Mouse (Mus musculus): Measurements from ENCODE around the gene Rnf10. TPM values are rescaled to one million over a fixed set of nuclear protein-coding genes. Genes with fewer than 3 reads are reported as not detected.
A peak's percentile ranks its signal among the peaks of the same experiment; 100 is the strongest.

Gene Rnf10
- polyA plus RNA-seq, 1 experiment = 194 TPM

GRCm38 (mm10) chr5:115300035-115300744 is 27.5 kb upstream of the Rnf10 start:
- peaks cover 31% of the 10 kb centered on the region for H3K79me2 ChIP-seq (ENCODE audit: control insufficient read depth, insufficient read depth)
- H3ac ChIP-seq (ENCODE audit: control insufficient read depth, insufficient read length, low read depth) = peak overlapping the region; percentile 87
- peaks cover 21% of the 10 kb centered on the region for H3K79me3 ChIP-seq (ENCODE audit: low read depth)
- H3K4me3 ChIP-seq (ENCODE audit: insufficient read depth, poor library complexity, severe bottlenecking) = peak overlapping the region; percentile 76
- peak; percentile 3 for TF ChIP-seq CTCF (IDR thresholded peaks at IDR 0.05; ENCODE audit: control insufficient read depth, insufficient read depth, insufficient read length)
- TF ChIP-seq USF1 (IDR thresholded peaks at IDR 0.05; ENCODE audit: low read depth) = no peak
- no peak for TF ChIP-seq MYOG (IDR thresholded peaks at IDR 0.05; ENCODE audit: control insufficient read depth, extremely low read depth, insufficient read length)
- peaks cover 44% of the 10 kb centered on the region for H3K36me3 ChIP-seq (ENCODE audit: control insufficient read depth, insufficient read depth)
- H3K27me3 ChIP-seq (ENCODE audit: control insufficient read depth, insufficient read depth, insufficient read length) = no peaks in the 10 kb centered on the region

- H3K79me2 ChIP-seq (ENCODE audit: control insufficient read depth, insufficient read depth) = peaks cover 31% of the 10 kb centered on the region
- no peak overlapping the region for H3K4me3 ChIP-seq (ENCODE audit: insufficient read depth, poor library complexity, severe bottlenecking)
- H3K27me3 ChIP-seq (ENCODE audit: control insufficient read depth, insufficient read depth, insufficient read length) = no peaks in the 10 kb centered on the region
- H3K36me3 ChIP-seq (ENCODE audit: control insufficient read depth, insufficient read depth) = peaks cover 75% of the 10 kb centered on the region
- no peak for TF ChIP-seq MYOD1 (IDR thresholded peaks at IDR 0.05; ENCODE audit: control insufficient read depth, insufficient read length, low read depth)
- no peak for TF ChIP-seq USF1 (IDR thresholded peaks at IDR 0.05; ENCODE audit: low read depth)
- TF ChIP-seq FOSL1 (IDR thresholded peaks at IDR 0.05; ENCODE audit: insufficient read depth, low read length, poor library complexity, severe bottlenecking) = no peak
- no peak for TF ChIP-seq MAX (IDR thresholded peaks at IDR 0.05)
- TF ChIP-seq CEBPB (IDR thresholded peaks at IDR 0.05; ENCODE audit: low read depth) = no peak
- TF ChIP-seq MYOG (IDR thresholded peaks at IDR 0.05; ENCODE audit: control insufficient read depth, extremely low read depth, insufficient read length) = no peak
- no peak for TF ChIP-seq CTCF (IDR thresholded peaks at IDR 0.05; ENCODE audit: control insufficient read depth, insufficient read depth, insufficient read length)
- H3ac ChIP-seq (ENCODE audit: control insufficient read depth, insufficient read length, low read depth) = no peak overlapping the region
- peaks cover 21% of the 10 kb centered on the region for H3K79me3 ChIP-seq (ENCODE audit: low read depth)
Measured at GRCm38 (mm10) chr5:115296347-115296746, 23.6 kb upstream of the Rnf10 start.

- Histone ChIP-seq H3K4me3 (ENCODE audit: insufficient read depth, poor library complexity, severe bottlenecking) (no peak overlapping the region), H3K79me2 (ENCODE audit: control insufficient read depth, insufficient read depth) (peaks cover 16% of the 10 kb centered on the region), H3K36me3 (ENCODE audit: control insufficient read depth, insufficient read depth) (peaks cover 79% of the 10 kb centered on the region), H3K79me3 (ENCODE audit: low read depth) (peaks cover 11% of the 10 kb centered on the region), H3K27me3 (ENCODE audit: control insufficient read depth, insufficient read depth, insufficient read length) (no peaks in the 10 kb centered on the region), H3ac (ENCODE audit: control insufficient read depth, insufficient read length, low read depth) (no peak overlapping the region)
- no peak for TF ChIP-seq USF1 (IDR thresholded peaks at IDR 0.05; ENCODE audit: low read depth)
- no peak for TF ChIP-seq CEBPB (IDR thresholded peaks at IDR 0.05; ENCODE audit: low read depth)
- no peak for TF ChIP-seq MAX (IDR thresholded peaks at IDR 0.05)
- no peak for TF ChIP-seq MYOD1 (IDR thresholded peaks at IDR 0.05; ENCODE audit: control insufficient read depth, insufficient read length, low read depth)
- TF ChIP-seq FOSL1 (IDR thresholded peaks at IDR 0.05; ENCODE audit: insufficient read depth, low read length, poor library complexity, severe bottlenecking) = no peak
- TF ChIP-seq CTCF (IDR thresholded peaks at IDR 0.05; ENCODE audit: control insufficient read depth, insufficient read depth, insufficient read length) = no peak
Measured at GRCm38 (mm10) chr5:115294173-115294572, 21.5 kb upstream of the Rnf10 start.

DNA sequence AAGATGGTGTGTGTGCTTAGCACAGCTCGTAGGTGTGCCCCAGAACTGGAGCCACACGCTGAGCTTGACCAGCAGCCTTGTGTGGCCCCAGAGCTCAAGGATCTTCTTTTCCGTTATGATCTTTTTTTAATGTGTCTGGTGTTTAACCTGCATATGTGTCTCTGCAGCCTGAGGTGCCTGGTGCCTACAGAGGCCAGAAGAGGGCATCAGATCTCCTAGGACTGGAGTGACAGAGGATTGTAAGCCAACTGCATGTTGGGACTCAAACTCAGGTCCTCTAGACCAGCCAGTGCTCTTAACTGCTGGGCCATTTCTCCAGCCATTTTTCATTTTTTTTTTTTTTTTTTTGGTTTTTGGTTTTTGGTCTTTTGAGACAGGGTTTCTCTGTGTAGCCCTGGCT is 12.0 kb upstream of the Rnf10 start:
- TF ChIP-seq CEBPB (IDR thresholded peaks at IDR 0.05; ENCODE audit: low read depth) = no peak
- no peak for TF ChIP-seq FOSL1 (IDR thresholded peaks at IDR 0.05; ENCODE audit: insufficient read depth, low read length, poor library complexity, severe bottlenecking)
- TF ChIP-seq MAX (IDR thresholded peaks at IDR 0.05) = no peak
- no peak for TF ChIP-seq CTCF (IDR thresholded peaks at IDR 0.05; ENCODE audit: control insufficient read depth, insufficient read depth, insufficient read length)
- TF ChIP-seq MYOD1 (IDR thresholded peaks at IDR 0.05; ENCODE audit: control insufficient read depth, insufficient read length, low read depth) = no peak
- no peak for TF ChIP-seq MYOG (IDR thresholded peaks at IDR 0.05; ENCODE audit: control insufficient read depth, extremely low read depth, insufficient read length)
- TF ChIP-seq USF1 (IDR thresholded peaks at IDR 0.05; ENCODE audit: low read depth) = no peak
- Histone ChIP-seq H3K36me3 (ENCODE audit: control insufficient read depth, insufficient read depth) (peaks cover 37% of the 10 kb centered on the region), H3K79me3 (ENCODE audit: low read depth) (peaks cover 9% of the 10 kb centered on the region), H3ac (ENCODE audit: control insufficient read depth, insufficient read length, low read depth) (no peak overlapping the region), H3K4me3 (ENCODE audit: insufficient read depth, poor library complexity, severe bottlenecking) (no peak overlapping the region), H3K79me2 (ENCODE audit: control insufficient read depth, insufficient read depth) (peaks cover 29% of the 10 kb centered on the region), H3K27me3 (ENCODE audit: control insufficient read depth, insufficient read depth, insufficient read length) (no peaks in the 10 kb centered on the region)

DNA sequence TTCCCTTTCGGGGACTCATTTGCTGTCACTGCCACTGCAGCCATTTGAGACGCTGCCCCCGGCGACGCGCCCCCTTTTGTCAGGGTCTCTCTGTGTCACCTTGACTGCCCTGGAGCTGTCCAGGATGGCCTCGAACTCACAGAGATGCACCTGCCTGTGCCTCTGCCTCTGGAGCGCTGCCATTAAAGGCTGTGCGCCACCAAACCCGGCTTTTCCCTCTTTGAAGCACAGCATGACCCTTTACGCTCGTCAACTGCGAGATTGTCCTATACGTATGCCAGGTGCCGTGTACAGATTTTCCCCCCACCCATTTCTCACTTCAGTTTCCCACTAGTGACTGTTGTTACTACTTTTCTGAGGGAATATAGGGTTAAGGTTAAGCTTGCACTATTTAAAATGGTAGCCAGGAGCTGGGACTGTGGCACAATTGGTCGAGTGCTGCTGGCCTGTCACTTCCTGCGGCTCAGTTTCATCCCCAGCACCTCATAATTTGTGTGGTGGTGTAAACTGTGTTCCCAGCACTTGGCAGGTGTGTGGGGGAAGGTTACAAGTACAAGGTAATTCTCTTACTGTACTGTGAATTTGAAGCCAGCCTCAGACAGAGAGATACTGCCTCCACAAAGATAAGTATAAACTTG is 7.5 kb upstream of the Rnf10 start:
- Histone ChIP-seq H3K79me2 (ENCODE audit: control insufficient read depth, insufficient read depth) (peaks cover 32% of the 10 kb centered on the region), H3K36me3 (ENCODE audit: control insufficient read depth, insufficient read depth) (peaks cover 19% of the 10 kb centered on the region), H3ac (ENCODE audit: control insufficient read depth, insufficient read length, low read depth) (peak overlapping the region; percentile 73), H3K79me3 (ENCODE audit: low read depth) (peaks cover 9% of the 10 kb centered on the region), H3K27me3 (ENCODE audit: control insufficient read depth, insufficient read depth, insufficient read length) (no peaks in the 10 kb centered on the region), H3K4me3 (ENCODE audit: insufficient read depth, poor library complexity, severe bottlenecking) (peak overlapping the region; percentile 95)
- TF ChIP-seq CTCF (IDR thresholded peaks at IDR 0.05; ENCODE audit: control insufficient read depth, insufficient read depth, insufficient read length) = no peak
- TF ChIP-seq MYOD1 (IDR thresholded peaks at IDR 0.05; ENCODE audit: control insufficient read depth, insufficient read length, low read depth) = no peak
- TF ChIP-seq MYOG (IDR thresholded peaks at IDR 0.05; ENCODE audit: control insufficient read depth, extremely low read depth, insufficient read length) = no peak
- TF ChIP-seq FOSL1 (IDR thresholded peaks at IDR 0.05; ENCODE audit: insufficient read depth, low read length, poor library complexity, severe bottlenecking) = no peak
- no peak for TF ChIP-seq USF1 (IDR thresholded peaks at IDR 0.05; ENCODE audit: low read depth)
- no peak for TF ChIP-seq MAX (IDR thresholded peaks at IDR 0.05)
- TF ChIP-seq CEBPB (IDR thresholded peaks at IDR 0.05; ENCODE audit: low read depth) = no peak

Measured in C2C12 (cell line).